Mouse (Mus musculus): ENCODE data around the gene Olfr110. TPM values are rescaled to one million over a fixed set of nuclear protein-coding genes. Genes with fewer than 3 reads are reported as not detected.
"Not testable (repeated sequence)": the region's sequence is repeated elsewhere in the genome, so short reads cannot be mapped to it uniquely, and the experiment has no call there.

Olfr110 gene
- not detected in 2 replicates for polyA plus RNA-seq (2015; fragmentation: Nextera tagmentation; extraction: Ambion mirVana)

GRCm38 (mm10) chr17:37491930-37492518 lies at the start of gene Olfr110:
Olfr110 (plus strand) TSS chr17:37492468.
- no peak for ATAC-seq (replicated peaks; ENCODE audit: low FRiP score)
- no peak within 1 kb of the TSS for H3K4me2 ChIP-seq
- no peaks in the 10 kb centered on the region for H3K36me3 ChIP-seq
- H3K4me1 ChIP-seq, result no peaks in the 10 kb centered on the region
- whole genome bisulfite sequencing, result 47% methylated on average over 1 of the region's 1 CpGs
- no peaks in the 10 kb centered on the region for H3K27me3 ChIP-seq
- no peaks in the 10 kb centered on the region for H3K9me3 ChIP-seq (replicated peaks)
- H3K27ac ChIP-seq, result no peak within 1 kb of the TSS
- no peak within 1 kb of the TSS for H3K4me3 ChIP-seq (replicated peaks)
- H3K9ac ChIP-seq, result no peak within 1 kb of the TSS

GRCm38 (mm10) chr17:37445180-37445579 lies 47.1 kb upstream of the Olfr110 start, which contains the start of gene Olfr108:
Olfr108 (plus strand) TSS chr17:37445480.
- no peak for ATAC-seq (replicated peaks; ENCODE audit: low FRiP score)
- no peaks in the 10 kb centered on the region for H3K9me3 ChIP-seq (replicated peaks)
- H3K4me2 ChIP-seq, result no peak within 1 kb of the TSS
- no peak within 1 kb of the TSS for H3K27ac ChIP-seq
- H3K27me3 ChIP-seq, result no peaks in the 10 kb centered on the region
- H3K4me3 ChIP-seq (replicated peaks), result no peak within 1 kb of the TSS
- 81% methylated on average over 1 of the region's 1 CpGs for WGBS
- no peak within 1 kb of the TSS for H3K9ac ChIP-seq
- H3K36me3 ChIP-seq, result no peaks in the 10 kb centered on the region
- H3K4me1 ChIP-seq, result no peaks in the 10 kb centered on the region

GRCm38 (mm10) chr17:37458616-37459015 lies 33.7 kb upstream of the Olfr110 start, which contains the start of gene Olfr109:
Olfr109 (plus strand) TSS chr17:37458916.
- H3K4me1 ChIP-seq, result no peaks in the 10 kb centered on the region
- no peaks in the 10 kb centered on the region for H3K9me3 ChIP-seq (replicated peaks)
- no peak within 1 kb of the TSS for H3K4me2 ChIP-seq
- H3K9ac ChIP-seq, result no peak within 1 kb of the TSS
- ATAC-seq (replicated peaks; ENCODE audit: low FRiP score), result no peak
- no peak within 1 kb of the TSS for H3K27ac ChIP-seq
- no peaks in the 10 kb centered on the region for H3K36me3 ChIP-seq
- no peaks in the 10 kb centered on the region for H3K27me3 ChIP-seq
- H3K4me3 ChIP-seq (replicated peaks), result no peak within 1 kb of the TSS
- 90% methylated on average over 1 of the region's 1 CpGs for WGBS

- Histone ChIP-seq H3K4me3 (replicated peaks) (no peak within 1 kb of the TSS), H3K4me1 (no peaks in the 10 kb centered on the region), H3K4me2 (no peak within 1 kb of the TSS), H3K27ac (no peak within 1 kb of the TSS), H3K9me3 (replicated peaks) (no peaks in the 10 kb centered on the region), H3K36me3 (no peaks in the 10 kb centered on the region), H3K27me3 (no peaks in the 10 kb centered on the region), H3K9ac (no peak within 1 kb of the TSS)
- ATAC-seq (replicated peaks; ENCODE audit: low FRiP score), result no peak
- 75% methylated on average over 2 of the region's 2 CpGs for WGBS
Observed at GRCm38 (mm10) chr17:37483452-37483851, 8.8 kb upstream of the Olfr110 start, which contains the start of gene H2-M2. H2-M2 (minus strand) TSS chr17:37483552.

GRCm38 (mm10) chr17:37507730-37508129 lies 15.5 kb downstream of the Olfr110 start, which contains the start of gene Olfr111:
Olfr111 (plus strand) TSS chr17:37508030.
- H3K4me1 ChIP-seq, result no peaks in the 10 kb centered on the region
- H3K36me3 ChIP-seq, result no peaks in the 10 kb centered on the region
- no peaks in the 10 kb centered on the region for H3K9me3 ChIP-seq (replicated peaks)
- no peak for ATAC-seq (replicated peaks; ENCODE audit: low FRiP score)
- no peak within 1 kb of the TSS for H3K4me3 ChIP-seq (replicated peaks)
- H3K27ac ChIP-seq, result no peak within 1 kb of the TSS
- no peak within 1 kb of the TSS for H3K4me2 ChIP-seq
- WGBS, result 83% methylated on average over 4 of the region's 4 CpGs
- H3K27me3 ChIP-seq, result no peaks in the 10 kb centered on the region
- H3K9ac ChIP-seq, result no peak within 1 kb of the TSS

GRCm38 (mm10) chr17:37524612-37525011 lies 32.3 kb downstream of the Olfr110 start:
- not testable (repeated sequence) for H3K4me1 ChIP-seq; H3K27me3 ChIP-seq; H3K9me3 ChIP-seq (replicated peaks); H3K27ac ChIP-seq; H3K4me3 ChIP-seq (replicated peaks); H3K36me3 ChIP-seq; H3K9ac ChIP-seq; H3K4me2 ChIP-seq; ATAC-seq (replicated peaks; ENCODE audit: low FRiP score)

GRCm38 (mm10) chr17:37525427-37525826 lies 33.2 kb downstream of the Olfr110 start:
- H3K36me3 ChIP-seq; H3K4me3 ChIP-seq (replicated peaks); H3K4me2 ChIP-seq; H3K9ac ChIP-seq; H3K9me3 ChIP-seq (replicated peaks); H3K27me3 ChIP-seq; H3K4me1 ChIP-seq; ATAC-seq (replicated peaks; ENCODE audit: low FRiP score); H3K27ac ChIP-seq: not testable (repeated sequence)
- WGBS, result 84% methylated on average over 1 of the region's 1 CpGs

GRCm38 (mm10) chr17:37535173-37535572 lies 42.9 kb downstream of the Olfr110 start:
- Histone ChIP-seq H3K4me1 (no peaks in the 10 kb centered on the region), H3K27ac (no peak overlapping the region), H3K9me3 (replicated peaks) (no peaks in the 10 kb centered on the region), H3K36me3 (no peaks in the 10 kb centered on the region), H3K27me3 (no peaks in the 10 kb centered on the region), H3K4me2 (no peak overlapping the region), H3K4me3 (replicated peaks) (no peak overlapping the region), H3K9ac (no peak overlapping the region)
- ATAC-seq (replicated peaks; ENCODE audit: low FRiP score), result no peak

- not testable (repeated sequence) for H3K9me3 ChIP-seq (replicated peaks); H3K4me3 ChIP-seq (replicated peaks); H3K27me3 ChIP-seq; H3K27ac ChIP-seq; H3K9ac ChIP-seq; H3K36me3 ChIP-seq; H3K4me2 ChIP-seq; H3K4me1 ChIP-seq; ATAC-seq (replicated peaks; ENCODE audit: low FRiP score)
- 53% methylated on average over 1 of the region's 1 CpGs for WGBS
Observed at GRCm38 (mm10) chr17:37538416-37538815, 46.1 kb downstream of the Olfr110 start.

GRCm38 (mm10) chr17:37541454-37542119 lies 49.3 kb downstream of the Olfr110 start:
- no peaks in the 10 kb centered on the region for H3K9me3 ChIP-seq (replicated peaks)
- 85% methylated on average over 4 of the region's 4 CpGs for WGBS
- no peak for ATAC-seq (replicated peaks; ENCODE audit: low FRiP score)
- H3K9ac ChIP-seq, result no peak overlapping the region
- no peak overlapping the region for H3K4me2 ChIP-seq
- H3K27me3 ChIP-seq, result no peaks in the 10 kb centered on the region
- no peaks in the 10 kb centered on the region for H3K36me3 ChIP-seq
- H3K4me3 ChIP-seq (replicated peaks), result no peak overlapping the region
- H3K4me1 ChIP-seq, result no peaks in the 10 kb centered on the region
- no peak overlapping the region for H3K27ac ChIP-seq

GRCm38 (mm10) chr17:37543800-37544435 lies 51.6 kb downstream of the Olfr110 start:
- no peak for ATAC-seq (replicated peaks; ENCODE audit: low FRiP score)
- H3K4me2 ChIP-seq, result no peak overlapping the region
- 71% methylated on average over 3 of the region's 3 CpGs for WGBS

More at GRCm38 (mm10) chr17:37543800-37544435, 51.6 kb downstream of the Olfr110 start:
- Histone ChIP-seq H3K27me3 (no peaks in the 10 kb centered on the region), H3K27ac (no peak overlapping the region), H3K9ac (no peak overlapping the region), H3K9me3 (replicated peaks) (no peaks in the 10 kb centered on the region), H3K36me3 (no peaks in the 10 kb centered on the region), H3K4me1 (no peaks in the 10 kb centered on the region), H3K4me3 (replicated peaks) (no peak overlapping the region)
